Mouse (Mus musculus) myocyte (in vitro differentiated cells): ENCODE measurements around the gene Ptch2.

Experiments used
- E2F4 ChIP-seq: IDR thresholded peaks from one replicate; pipeline ENCODE4 v1.6.1; 2011; ENCODE audit warnings: mild to moderate bottlenecking, control low read depth, moderate library complexity; ENCODE audit not compliant: insufficient read depth
- MAX ChIP-seq: IDR thresholded peaks from one replicate; pipeline ENCODE4 v1.6.1; 2011; ENCODE audit warnings: low read depth, mild to moderate bottlenecking, control low read depth
- MYOD1 ChIP-seq, 3 experiments: IDR thresholded peaks; one replicate each; pipeline ENCODE4 v1.6.1; 2011; ENCODE audit warnings: control low read depth in 2 of 3, low read depth in 2 of 3, mild to moderate bottlenecking in 2 of 3, moderate library complexity in 1 of 3; ENCODE audit not compliant: insufficient read length in 2 of 3, control insufficient read depth in 1 of 3
- MYOG ChIP-seq, 3 experiments: IDR thresholded peaks; one replicate each; pipeline ENCODE4 v1.6.1; 2011; ENCODE audit warnings: control low read depth in 2 of 3, low read depth in 2 of 3, mild to moderate bottlenecking in 2 of 3; ENCODE audit not compliant: insufficient read length in 2 of 3, control insufficient read depth in 1 of 3, insufficient read depth in 1 of 3
- POLR2A ChIP-seq: IDR thresholded peaks from one replicate; pipeline ENCODE4 v1.6.1; 2011; ENCODE audit warnings: low read depth, mild to moderate bottlenecking, control low read depth, moderate library complexity; ENCODE audit not compliant: insufficient read length
- POLR2AphosphoS2 ChIP-seq: IDR thresholded peaks from one replicate; pipeline ENCODE4 v1.6.1; 2011; ENCODE audit warnings: low read depth, control low read depth; ENCODE audit not compliant: insufficient read length
- REST ChIP-seq: IDR thresholded peaks from one replicate; pipeline ENCODE4 v1.6.1; 2011; ENCODE audit warnings: mild to moderate bottlenecking, control low read depth, moderate library complexity; ENCODE audit not compliant: insufficient read depth, insufficient read length
- TCF12 ChIP-seq: IDR thresholded peaks from one replicate; pipeline ENCODE4 v1.6.1; 2011; ENCODE audit warnings: mild to moderate bottlenecking, control low read depth; ENCODE audit not compliant: poor library complexity, insufficient read depth, severe bottlenecking
- TCF3 ChIP-seq: IDR thresholded peaks from one replicate; pipeline ENCODE4 v1.6.1; 2011; ENCODE audit warnings: low read depth, control low read depth; ENCODE audit not compliant: insufficient read length
- USF1 ChIP-seq: IDR thresholded peaks from one replicate; pipeline ENCODE4 v1.6.1; 2011; ENCODE audit warnings: low read depth, mild to moderate bottlenecking, control low read depth, moderate library complexity

DNA sequence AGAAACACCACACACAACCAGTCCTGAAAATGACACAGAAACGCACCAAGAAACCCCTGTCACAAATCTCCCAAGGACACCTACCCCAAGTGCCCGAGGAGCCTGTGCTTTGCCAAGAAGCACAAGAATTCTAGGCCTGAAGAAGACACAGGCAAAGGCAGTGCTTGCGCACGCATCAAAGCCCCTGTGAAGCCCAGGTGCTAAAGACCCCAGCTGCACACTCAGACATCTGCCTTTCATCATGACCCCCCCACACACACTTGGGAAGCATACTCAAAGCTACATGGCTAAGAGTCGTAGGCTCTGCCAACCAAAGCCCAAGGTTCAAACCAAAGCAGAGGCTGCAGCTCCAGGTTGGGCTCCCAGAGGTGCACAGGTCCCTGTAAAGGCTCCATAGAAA lies 19.7 kb downstream of the Ptch2 start:
- TF ChIP-seq POLR2A (no peak), E2F4 (no peak), POLR2AphosphoS2 (no peak), MYOD1 (IDR thresholded peaks at IDR 0.05; ENCODE audit: control insufficient read depth in 1 of 3, insufficient read length in 2 of 3, low read depth in 2 of 3) (no peak), MAX (no peak), USF1 (no peak), TCF3 (no peak), MYOG (IDR thresholded peaks at IDR 0.05; ENCODE audit: control insufficient read depth in 1 of 3, insufficient read depth in 1 of 3, insufficient read length in 2 of 3, low read depth in 2 of 3) (no peak), TCF12 (no peak), REST (no peak)
